Comparison of ENCODE assay signal across 15 mouse cellular contexts in genomic region chr13:25451357-25451861, GRCm38 (mm10).
DNase-seq lines count a peak whose midpoint lies in the region; ATAC-seq lines count a peak whose summit lies in the region.
"Had no signal": no experiment of that assay in that cellular context is flagged by ENCODE, and none has a peak within 500 bp of the region (broad histone marks: within the 10 kb centered on the region; RNA-seq: fewer than 3 reads in every experiment).

No protein-coding gene starts in this region.

- no peak overlapping the region; the same call in 1 of the 2 replicates for H3K4me2 ChIP-seq in forebrain, embryonic 14.5 days (ENCODE audit: low read length)
- H3K4me2 ChIP-seq in neural tube, embryonic 15.5 days = peak overlapping the region; percentile 32
- H3K4me2 ChIP-seq: limb, embryonic 12.5 days had no signal

- no peak overlapping the region for H3K4me3 ChIP-seq in forebrain, embryonic 14.5 days (ENCODE audit: low read depth, low read length)
- H3K4me3 ChIP-seq in neural tube, embryonic 15.5 days (replicated peaks) = no peak overlapping the region
- H3K4me3 ChIP-seq: limb, embryonic 12.5 days; megakaryocyte, embryonic 14.5 days had no signal

- 11% methylated on average over 13 of the region's 13 CpGs for WGBS in forebrain, embryonic 14.5 days
- WGBS in neural tube, embryonic 15.5 days = 13% methylated on average over 13 of the region's 13 CpGs

- peak overlapping the region; percentile 10; the same call in 1 of the 2 replicates for H3K27ac ChIP-seq in forebrain, embryonic 14.5 days (ENCODE audit: low read depth, low read length)
- peak overlapping the region; percentile 60 for H3K27ac ChIP-seq in neural tube, embryonic 15.5 days (replicated peaks)
- H3K27ac ChIP-seq: limb, embryonic 12.5 days had no signal

- peak; percentile 66 for ATAC-seq in forebrain, embryonic 14.5 days
- ATAC-seq in neural tube, embryonic 15.5 days (ENCODE audit: low FRiP score) = peak; percentile 66; the same call in 1 of the 2 replicates

- no peaks in the 10 kb centered on the region for H3K36me3 ChIP-seq in forebrain, embryonic 14.5 days (ENCODE audit: control insufficient read depth, insufficient read depth, low read length)
- no peaks in the 10 kb centered on the region for H3K36me3 ChIP-seq in neural tube, embryonic 15.5 days
- H3K36me3 ChIP-seq: limb, embryonic 12.5 days had no signal

- peak; percentile 7 for DNase-seq in embryo, embryonic 10 days (ENCODE audit: low spot score)
- no peak for DNase-seq in embryo, embryonic 9.5 days (ENCODE audit: extremely low spot score)
- DNase-seq in forebrain, embryonic 14.5 days (ENCODE audit: low spot score) = peak; percentile 42
- peak; percentile 14 for DNase-seq in mesoderm, embryonic 11.5 days (ENCODE audit: low read depth, low spot score)
- DNase-seq in thymus, postnatal 14 days = no peak
- DNase-seq in left cerebral cortex, adult 9 months (ENCODE audit: low spot score in 2 of 2) = no peak
- DNase-seq in layer of hippocampus, adult 9-11 months = no peak
- DNase-seq: adrenal gland, adult 2 months; heart, adult 11 months; kidney, adult 9 months; lung, adult 18-20 months; thymus, adult 18-20 months had no signal

- no peaks in the 10 kb centered on the region for H3K27me3 ChIP-seq in forebrain, embryonic 14.5 days (replicated peaks; ENCODE audit: control insufficient read depth, insufficient read depth, low read length)
- H3K27me3 ChIP-seq in neural tube, embryonic 15.5 days (replicated peaks) = no peaks in the 10 kb centered on the region
- H3K27me3 ChIP-seq: limb, embryonic 12.5 days; megakaryocyte, embryonic 14.5 days had no signal

- H3K4me1 ChIP-seq in forebrain, embryonic 14.5 days (ENCODE audit: control insufficient read depth, insufficient read depth, low read length) = peaks cover 2% of the 10 kb centered on the region; the same call in 1 of the 2 replicates
- peaks cover 11% of the 10 kb centered on the region for H3K4me1 ChIP-seq in neural tube, embryonic 15.5 days
- H3K4me1 ChIP-seq: limb, embryonic 12.5 days; megakaryocyte, embryonic 14.5 days had no signal

- no peaks in the 10 kb centered on the region for H3K9me3 ChIP-seq in forebrain, embryonic 14.5 days (replicated peaks; ENCODE audit: control insufficient read depth, low read length)
- H3K9me3 ChIP-seq in neural tube, embryonic 15.5 days (replicated peaks) = no peaks in the 10 kb centered on the region
- H3K9me3 ChIP-seq: limb, embryonic 12.5 days had no signal

- H3K9ac ChIP-seq in forebrain, embryonic 14.5 days (ENCODE audit: low read length) = peak overlapping the region; percentile 2; the same call in 1 of the 2 replicates
- H3K9ac ChIP-seq in neural tube, embryonic 15.5 days (replicated peaks) = 0 out of 2 replicates have a peak overlapping the region, but pooled peaks have one; percentile 3
- H3K9ac ChIP-seq: limb, embryonic 12.5 days had no signal

Comparison
In these comparisons a context has a peak if more than half of its experiments do, and no peak if none do; other contexts are left out.
1. DNase-seq: peak in embryo, embryonic 10 days (single experiment), forebrain, embryonic 14.5 days (single experiment) and mesoderm, embryonic 11.5 days (single experiment); none in embryo, embryonic 9.5 days (single experiment), thymus, postnatal 14 days (single experiment), left cerebral cortex, adult 9 months (0 of 2) and layer of hippocampus, adult 9-11 months (single experiment).